Mouse (Mus musculus): Measurements from ENCODE around the gene Kif6.
A peak's percentile ranks its signal among the peaks of the same experiment; 100 is the strongest.

Kif6 gene

DNA sequence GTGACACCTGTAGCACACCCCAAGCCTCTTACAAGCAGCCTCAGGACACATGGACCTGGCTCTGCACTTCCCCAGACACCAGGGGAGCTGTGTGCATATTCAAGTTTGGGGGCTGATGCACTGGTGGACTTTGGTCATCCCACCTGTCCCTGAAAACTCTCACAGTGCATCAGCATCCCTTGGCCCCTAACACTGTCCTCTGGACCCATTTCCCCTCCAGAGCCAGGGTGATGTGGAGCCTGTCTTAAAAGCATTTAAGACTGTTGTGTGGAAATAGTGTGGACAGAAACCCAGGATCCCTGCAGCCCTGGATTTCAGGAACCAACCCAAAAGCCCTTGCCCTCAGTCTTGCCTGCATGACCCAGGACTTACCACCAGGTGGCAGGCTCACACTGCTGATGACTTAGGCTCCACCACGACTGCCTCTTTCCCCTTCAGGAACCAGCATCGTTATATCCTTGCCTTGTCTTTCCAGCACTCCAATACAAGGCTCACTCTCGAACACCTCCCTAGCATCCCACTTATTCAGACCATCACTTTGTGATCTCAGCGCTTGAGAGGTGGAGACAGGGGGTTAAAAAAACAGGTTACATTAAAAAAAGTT, 320.8 kb downstream of the Kif6 start:
- DNase-seq, result peak; percentile 80

DNA sequence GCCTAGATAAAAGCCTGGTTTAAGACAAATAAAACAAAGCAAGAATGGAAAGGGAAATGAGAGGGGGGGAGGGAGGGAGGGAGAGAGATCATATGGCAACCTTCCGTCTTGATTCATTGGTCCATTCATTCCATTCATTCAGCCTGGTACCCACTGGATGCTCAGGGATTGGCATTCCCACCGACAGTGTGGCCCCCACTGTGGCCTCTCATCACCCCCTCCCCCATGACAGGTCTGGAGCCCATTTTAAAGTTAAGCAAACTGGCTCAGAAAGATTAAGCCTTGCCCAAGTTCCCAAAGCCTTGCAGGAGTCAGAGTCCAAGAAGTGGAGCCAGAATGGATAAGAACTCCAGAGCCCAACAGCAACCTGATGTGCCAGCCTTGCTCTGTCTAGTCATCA, 321.3 kb downstream of the Kif6 start:
- no peak for DNase-seq

- no peak for DNase-seq
Observed at GRCm38 (mm10) chr17:49939146-49939545, 324.2 kb downstream of the Kif6 start.

DNA sequence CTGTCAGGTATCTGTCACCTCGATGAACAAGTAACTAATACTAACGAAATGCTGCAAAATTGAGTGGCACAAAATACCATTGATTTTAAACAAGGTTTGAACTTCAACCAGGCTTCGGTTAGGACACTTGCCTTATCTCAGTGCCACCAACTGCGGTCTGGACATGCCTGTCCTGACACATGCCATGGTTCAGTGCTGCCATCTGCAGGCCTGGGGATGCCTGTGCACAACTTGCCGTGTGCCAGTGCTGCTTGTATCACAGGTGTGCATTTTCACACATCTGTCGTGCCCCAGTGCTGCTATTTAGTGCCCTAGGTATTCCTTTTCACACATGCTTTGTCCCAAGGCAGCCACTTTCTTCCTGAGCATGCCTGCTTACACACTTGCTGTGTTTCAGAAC, 327.7 kb downstream of the Kif6 start:
- DNase-seq, result peak; percentile 63

DNA sequence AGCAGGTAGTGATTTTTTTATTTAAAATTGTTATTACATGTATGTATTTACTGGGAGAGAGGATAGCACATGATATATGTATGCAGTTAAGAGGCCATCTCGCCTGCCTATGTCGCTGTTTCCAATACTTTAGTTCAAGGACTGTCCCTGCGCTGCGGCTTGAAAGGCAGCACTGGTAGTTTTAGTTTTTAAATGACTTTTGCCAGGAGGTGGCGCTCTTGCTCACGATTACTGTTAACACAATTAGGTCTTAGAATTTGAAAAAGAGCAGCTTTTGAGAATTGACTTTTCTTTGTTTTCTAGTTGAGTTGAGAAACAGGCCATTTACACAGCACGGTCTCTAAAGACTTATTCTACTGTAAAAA, 336.5 kb downstream of the Kif6 start:
- peak; percentile 88 for DNase-seq

DNA sequence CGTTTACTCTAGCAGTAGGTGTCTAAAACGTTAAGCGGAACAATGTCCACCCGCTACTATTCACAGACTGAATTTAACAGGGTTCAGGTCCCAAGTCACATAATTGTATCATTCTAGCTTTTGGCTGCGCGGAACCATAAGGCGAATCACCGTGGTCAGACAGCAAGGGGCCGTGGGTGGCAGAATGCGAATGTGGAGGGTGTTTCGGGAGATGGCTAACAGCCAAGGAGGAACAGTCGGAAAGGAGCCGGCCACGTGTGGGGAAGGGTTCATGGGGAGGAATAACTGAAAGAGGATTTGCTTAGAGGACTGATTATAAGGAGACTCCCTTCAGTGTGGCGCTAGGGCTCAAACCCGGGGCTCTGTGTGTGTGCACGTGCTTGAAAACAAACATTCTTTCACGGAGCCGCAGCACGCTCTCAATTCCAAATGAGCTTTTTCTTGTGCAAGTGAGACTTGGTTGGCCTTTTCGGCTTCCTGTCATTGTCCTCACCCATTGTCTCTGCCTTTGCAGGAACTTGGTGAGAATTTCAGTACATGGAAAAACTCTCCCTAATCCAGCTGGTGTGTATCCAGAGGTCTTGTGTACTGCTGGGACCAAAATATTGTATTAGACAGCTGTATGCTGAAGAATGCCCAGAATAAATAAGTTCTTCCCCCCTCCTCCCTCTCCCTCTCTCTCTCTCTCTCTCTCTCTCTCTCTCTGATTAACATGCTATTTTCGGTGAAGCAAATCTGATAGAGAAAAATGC, 337.1 kb downstream of the Kif6 start:
- peak; percentile 20 for DNase-seq

DNA sequence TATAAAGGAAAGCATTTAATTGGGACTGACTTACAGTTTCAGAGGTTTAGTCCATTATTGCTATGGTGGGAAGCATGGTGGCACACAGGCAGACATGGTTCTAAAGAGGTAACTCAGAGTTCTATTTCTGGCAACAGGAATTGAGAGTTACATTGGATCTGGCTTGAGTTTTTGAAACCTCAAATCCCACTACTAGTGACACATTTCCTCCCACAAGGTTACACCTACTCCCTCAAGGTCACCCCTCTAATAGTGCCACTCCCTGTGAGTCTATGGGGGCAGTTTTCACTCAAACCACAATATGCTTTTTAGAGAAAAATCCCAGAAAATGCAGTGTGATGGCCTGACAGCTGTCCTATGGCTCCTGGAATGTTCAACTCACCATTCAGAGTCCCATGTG, 344.1 kb downstream of the Kif6 start:
- DNase-seq, result no peak

Data from thymus, postnatal 4 days (tissue).